Mouse (Mus musculus) liver, postnatal 0 days (tissue): Measurements from ENCODE around the gene Serpine1.

Experiments
- CTCF ChIP-seq: sonication (generic); IDR thresholded peaks from 2 replicates; pipeline ENCODE4 v1.5.1; 2016; ENCODE audit warnings: antibody characterized with exemption, low read depth
- EP300 ChIP-seq: IDR thresholded peaks from 2 replicates; pipeline ENCODE4 v1.6.1; 2016; ENCODE audit warnings: antibody characterized with exemption, low read depth, mild to moderate bottlenecking

- no peak for TF ChIP-seq CTCF
- no peak for TF ChIP-seq EP300
Measured at GRCm38 (mm10) chr5:137032033-137032421, 40.0 kb downstream of the Serpine1 start.
